Mouse (Mus musculus) heart, embryonic 15.5 days (tissue): ENCODE results near the gene Ehf. TPM values are rescaled to one million over a fixed set of nuclear protein-coding genes. Genes with fewer than 3 reads are reported as not detected.
A peak's percentile ranks its signal among the peaks of the same experiment; 100 is the strongest.

Experiments used
- ATAC-seq: fragments of 200-750 bp; cut with Nextera tagmentation; replicated peaks from 2 replicates; pipeline ENCODE4 v1.8.0; 2017; ENCODE audit warnings: low read depth, moderate TSS enrichment; ENCODE audit not compliant: insufficient number of reproducible peaks, insufficient read depth, low FRiP score
- H3K27ac ChIP-seq: fragments of 300-500 bp; sonication (generic); 2 replicates; pipeline ENCODE4 v1.5.1; 2015; ENCODE audit warnings: mild to moderate bottlenecking, inconsistent platforms
- H3K27me3 ChIP-seq: fragments of 300-500 bp; sonication (generic); 2 replicates; pipeline ENCODE4 v1.6.1; 2015; ENCODE audit warnings: inconsistent platforms
- H3K36me3 ChIP-seq: fragments of 300-500 bp; sonication (generic); 2 replicates; pipeline ENCODE4 v1.6.1; 2015; ENCODE audit warnings: mild to moderate bottlenecking, inconsistent platforms
- H3K4me1 ChIP-seq: fragments of 300-500 bp; sonication (generic); replicated peaks from 2 replicates; pipeline ENCODE4 v1.6.1; 2015; ENCODE audit warnings: inconsistent platforms
- H3K4me2 ChIP-seq: fragments of 300-500 bp; sonication (generic); 2 replicates; pipeline ENCODE4 v1.6.1; 2015; ENCODE audit warnings: inconsistent platforms, mild to moderate bottlenecking, moderate library complexity
- H3K4me3 ChIP-seq: fragments of 300-500 bp; sonication (generic); 2 replicates; pipeline ENCODE4 v1.5.1; 2015; ENCODE audit warnings: mild to moderate bottlenecking, inconsistent platforms
- H3K9ac ChIP-seq: fragments of 300-500 bp; sonication (generic); 2 replicates; pipeline ENCODE4 v1.6.1; 2015; ENCODE audit warnings: mild to moderate bottlenecking, inconsistent platforms
- H3K9me3 ChIP-seq: fragments of 300-500 bp; sonication (generic); replicated peaks from 2 replicates; pipeline ENCODE4 v1.6.1; 2016; ENCODE audit warnings: inconsistent platforms
- WGBS: fragments of 180-500 bp; shearing (Covaris S2); methylation state at CpG from one replicate; pipeline ENCODE4 v1.1.7; 2015; ENCODE audit warnings: mixed read lengths; 5-methylcytosine and 5-hydroxymethylcytosine counted together
- polyA plus RNA-seq: library from polyadenylated mRNA; unstranded; fragments of >200 nt; fragmentation: Nextera tagmentation; extraction: Ambion mirVana; gene quantifications from 2 replicates; pipeline ENCODE4 v1.2.1, GENCODE M21; 2015

Ehf gene
- 0.33 and 1.7 TPM in 2 replicates for polyA plus RNA-seq

GRCm38 (mm10) chr2:103303132-103303531, at the start of gene Ehf:
Gene Ehf (minus strand): TSS chr2:103303278.
- Histone ChIP-seq H3K4me1 (peaks cover 4% of the 10 kb centered on the region; the same call in 1 of the 2 replicates), H3K4me2 (no peak within 1 kb of the TSS), H3K9me3 (no peaks in the 10 kb centered on the region), H3K36me3 (no peaks in the 10 kb centered on the region), H3K27ac (no peak within 1 kb of the TSS), H3K4me3 (no peak within 1 kb of the TSS), H3K9ac (no peak within 1 kb of the TSS), H3K27me3 (peaks cover 7% of the 10 kb centered on the region; the same call in 1 of the 2 replicates)
- ATAC-seq: no peak
- WGBS: 37% methylated on average over 9 of the region's 9 CpGs

- H3K4me3 ChIP-seq: 0 out of 2 replicates have a peak overlapping the region, but pooled peaks have one; percentile 14
- ATAC-seq: no peak
These were observed 44.4 kb upstream of the Ehf start for GRCm38 (mm10) chr2:103347417-103347891.

GRCm38 (mm10) chr2:103346751-103347289, 43.7 kb upstream of the Ehf start:
- H3K4me2 ChIP-seq: no peak overlapping the region
- H3K27me3 ChIP-seq: 0 out of 2 replicates have a peak, but pooled peaks cover 3% of the 10 kb centered on the region
- no peak overlapping the region for H3K4me3 ChIP-seq
- peaks cover 4% of the 10 kb centered on the region; the same call in 1 of the 2 replicates for H3K4me1 ChIP-seq
- WGBS: 72% methylated on average over 3 of the region's 3 CpGs
- no peak overlapping the region for H3K9ac ChIP-seq
- no peaks in the 10 kb centered on the region for H3K9me3 ChIP-seq
- no peak overlapping the region for H3K27ac ChIP-seq
- ATAC-seq: no peak
- H3K36me3 ChIP-seq: no peaks in the 10 kb centered on the region

More at GRCm38 (mm10) chr2:103347417-103347891, 44.4 kb upstream of the Ehf start:
- Histone ChIP-seq H3K27me3 (0 out of 2 replicates have a peak, but pooled peaks cover 3% of the 10 kb centered on the region), H3K27ac (no peak overlapping the region), H3K36me3 (no peaks in the 10 kb centered on the region), H3K4me2 (peak overlapping the region; percentile 43), H3K9me3 (no peaks in the 10 kb centered on the region), H3K9ac (peak overlapping the region; percentile 44; the same call in 1 of the 2 replicates), H3K4me1 (peaks cover 4% of the 10 kb centered on the region; the same call in 1 of the 2 replicates)
- WGBS: 3% methylated on average over 5 of the region's 5 CpGs

GRCm38 (mm10) chr2:103343611-103344010, 40.5 kb upstream of the Ehf start:
- no peak for ATAC-seq
- 67% methylated on average over 7 of the region's 7 CpGs for WGBS
- no peak overlapping the region for H3K9ac ChIP-seq

GRCm38 (mm10) chr2:103342123-103342522, 39.0 kb upstream of the Ehf start:
- Histone ChIP-seq H3K4me1 (no peaks in the 10 kb centered on the region), H3K4me3 (no peak overlapping the region), H3K4me2 (no peak overlapping the region), H3K9me3 (no peaks in the 10 kb centered on the region), H3K27ac (no peak overlapping the region), H3K36me3 (no peaks in the 10 kb centered on the region), H3K27me3 (no peaks in the 10 kb centered on the region), H3K9ac (no peak overlapping the region)
- WGBS: 77% methylated on average over 1 of the region's 1 CpGs
- no peak for ATAC-seq

More at GRCm38 (mm10) chr2:103343611-103344010, 40.5 kb upstream of the Ehf start:
- Histone ChIP-seq H3K27ac (no peak overlapping the region), H3K4me1 (peaks cover 4% of the 10 kb centered on the region; the same call in 1 of the 2 replicates), H3K27me3 (0 out of 2 replicates have a peak, but pooled peaks cover 3% of the 10 kb centered on the region), H3K9me3 (no peaks in the 10 kb centered on the region), H3K36me3 (no peaks in the 10 kb centered on the region), H3K4me2 (no peak overlapping the region), H3K4me3 (no peak overlapping the region)

GRCm38 (mm10) chr2:103341375-103341971, 38.4 kb upstream of the Ehf start:
- no peak for ATAC-seq
- Histone ChIP-seq H3K4me3 (no peak overlapping the region), H3K9ac (no peak overlapping the region), H3K27ac (no peak overlapping the region), H3K9me3 (no peaks in the 10 kb centered on the region), H3K4me2 (no peak overlapping the region), H3K4me1 (no peaks in the 10 kb centered on the region), H3K36me3 (no peaks in the 10 kb centered on the region), H3K27me3 (no peaks in the 10 kb centered on the region)
- WGBS: 85% methylated on average over 1 of the region's 1 CpGs

GRCm38 (mm10) chr2:103338706-103339105, 35.6 kb upstream of the Ehf start:
- Histone ChIP-seq H3K4me1 (no peaks in the 10 kb centered on the region), H3K9ac (no peak overlapping the region), H3K4me3 (no peak overlapping the region), H3K36me3 (no peaks in the 10 kb centered on the region), H3K9me3 (no peaks in the 10 kb centered on the region), H3K27ac (no peak overlapping the region), H3K4me2 (no peak overlapping the region), H3K27me3 (no peaks in the 10 kb centered on the region)
- 71% methylated on average over 6 of the region's 6 CpGs for WGBS
- ATAC-seq: no peak

- Histone ChIP-seq H3K9ac (no peak overlapping the region), H3K36me3 (no peaks in the 10 kb centered on the region), H3K27me3 (no peaks in the 10 kb centered on the region), H3K4me3 (no peak overlapping the region), H3K9me3 (no peaks in the 10 kb centered on the region), H3K27ac (no peak overlapping the region), H3K4me2 (no peak overlapping the region), H3K4me1 (no peaks in the 10 kb centered on the region)
- ATAC-seq: no peak
- WGBS: 79% methylated on average over 3 of the region's 3 CpGs
These were observed 34.3 kb upstream of the Ehf start for GRCm38 (mm10) chr2:103337370-103337769.

GRCm38 (mm10) chr2:103336621-103337020, 33.5 kb upstream of the Ehf start:
- no peaks in the 10 kb centered on the region for H3K27me3 ChIP-seq
- ATAC-seq: no peak
- no peaks in the 10 kb centered on the region for H3K9me3 ChIP-seq
- no peak overlapping the region for H3K4me2 ChIP-seq
- H3K4me1 ChIP-seq: no peaks in the 10 kb centered on the region
- H3K4me3 ChIP-seq: no peak overlapping the region
- WGBS: 73% methylated on average over 11 of the region's 11 CpGs
- no peak overlapping the region for H3K9ac ChIP-seq
- no peak overlapping the region for H3K27ac ChIP-seq
- no peaks in the 10 kb centered on the region for H3K36me3 ChIP-seq

- no peak for ATAC-seq
- Histone ChIP-seq H3K4me2 (no peak overlapping the region), H3K4me1 (no peaks in the 10 kb centered on the region), H3K9ac (no peak overlapping the region), H3K9me3 (no peaks in the 10 kb centered on the region), H3K27ac (no peak overlapping the region), H3K27me3 (no peaks in the 10 kb centered on the region), H3K36me3 (no peaks in the 10 kb centered on the region), H3K4me3 (no peak overlapping the region)
- WGBS: 84% methylated on average over 3 of the region's 3 CpGs
These were observed 32.9 kb upstream of the Ehf start for GRCm38 (mm10) chr2:103336000-103336399.

- 79% methylated on average over 3 of the region's 3 CpGs for WGBS
These were observed 28.7 kb upstream of the Ehf start for GRCm38 (mm10) chr2:103331666-103332191.

More at GRCm38 (mm10) chr2:103331666-103332191, 28.7 kb upstream of the Ehf start:
- no peak for ATAC-seq
- no peaks in the 10 kb centered on the region for H3K9me3 ChIP-seq
- no peaks in the 10 kb centered on the region for H3K27me3 ChIP-seq
- no peaks in the 10 kb centered on the region for H3K4me1 ChIP-seq
- H3K4me3 ChIP-seq: no peak overlapping the region
- no peaks in the 10 kb centered on the region for H3K36me3 ChIP-seq
- no peak overlapping the region for H3K9ac ChIP-seq
- no peak overlapping the region for H3K4me2 ChIP-seq
- no peak overlapping the region for H3K27ac ChIP-seq
